Mouse (Mus musculus) C2C12 (cell line): ENCODE results near the gene Sprr2a1.
"Not testable (repeated sequence)": the region's sequence is repeated elsewhere in the genome, so short reads cannot be mapped to it uniquely, and the experiment has no call there.

Experiments used
- CTCF ChIP-seq: IDR thresholded peaks from one replicate; pipeline ENCODE4 v1.5.1; 2011; ENCODE audit not compliant: control insufficient read depth, insufficient read depth, insufficient read length
- MAX ChIP-seq: IDR thresholded peaks from one replicate; pipeline ENCODE4 v1.6.1; 2011; ENCODE audit warnings: mild to moderate bottlenecking, control low read depth
- USF1 ChIP-seq: IDR thresholded peaks from one replicate; pipeline ENCODE4 v1.6.1; 2011; ENCODE audit warnings: low read depth, mild to moderate bottlenecking, control low read depth, moderate library complexity

- TF ChIP-seq CTCF, USF1, MAX: not testable (repeated sequence)
Observed at GRCm38 (mm10) chr3:92258526-92258925, 42.9 kb downstream of the Sprr2a1 start.
